Mouse (Mus musculus) liver, postnatal 0 days (tissue): ENCODE measurements around the gene Rif1.

ENCODE experiments used
- CTCF ChIP-seq: sonication (generic); IDR thresholded peaks from 2 replicates; pipeline ENCODE4 v1.5.1; 2016; ENCODE audit warnings: antibody characterized with exemption, low read depth
- EP300 ChIP-seq: IDR thresholded peaks from 2 replicates; pipeline ENCODE4 v1.6.1; 2016; ENCODE audit warnings: antibody characterized with exemption, low read depth, mild to moderate bottlenecking

DNA sequence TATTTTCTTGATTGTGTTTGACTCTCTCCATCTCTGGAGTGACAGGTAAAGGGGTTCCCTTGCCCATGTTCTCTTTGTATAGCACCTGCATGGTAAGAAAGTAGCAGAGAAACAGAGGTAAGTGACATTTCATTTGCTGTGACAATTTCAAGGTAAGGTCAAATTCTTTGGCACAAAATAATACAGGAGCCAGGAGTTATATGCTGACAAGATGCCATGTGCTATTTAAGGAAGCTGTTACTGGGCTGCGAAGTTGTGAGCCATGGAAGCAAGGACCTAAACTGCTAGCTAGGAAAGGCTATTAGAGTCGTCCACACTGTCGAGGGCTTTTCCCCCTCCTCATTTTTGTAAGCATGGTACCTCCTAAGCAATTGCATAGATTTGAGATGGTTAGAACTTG is 80.4 kb downstream of the Rif1 start:
- TF ChIP-seq CTCF (no peak), EP300 (no peak)
